Mouse (Mus musculus): Measurements from ENCODE around the gene Fastk.
A peak's percentile ranks its signal among the peaks of the same experiment; 100 is the strongest.

The Fastk gene

DNA sequence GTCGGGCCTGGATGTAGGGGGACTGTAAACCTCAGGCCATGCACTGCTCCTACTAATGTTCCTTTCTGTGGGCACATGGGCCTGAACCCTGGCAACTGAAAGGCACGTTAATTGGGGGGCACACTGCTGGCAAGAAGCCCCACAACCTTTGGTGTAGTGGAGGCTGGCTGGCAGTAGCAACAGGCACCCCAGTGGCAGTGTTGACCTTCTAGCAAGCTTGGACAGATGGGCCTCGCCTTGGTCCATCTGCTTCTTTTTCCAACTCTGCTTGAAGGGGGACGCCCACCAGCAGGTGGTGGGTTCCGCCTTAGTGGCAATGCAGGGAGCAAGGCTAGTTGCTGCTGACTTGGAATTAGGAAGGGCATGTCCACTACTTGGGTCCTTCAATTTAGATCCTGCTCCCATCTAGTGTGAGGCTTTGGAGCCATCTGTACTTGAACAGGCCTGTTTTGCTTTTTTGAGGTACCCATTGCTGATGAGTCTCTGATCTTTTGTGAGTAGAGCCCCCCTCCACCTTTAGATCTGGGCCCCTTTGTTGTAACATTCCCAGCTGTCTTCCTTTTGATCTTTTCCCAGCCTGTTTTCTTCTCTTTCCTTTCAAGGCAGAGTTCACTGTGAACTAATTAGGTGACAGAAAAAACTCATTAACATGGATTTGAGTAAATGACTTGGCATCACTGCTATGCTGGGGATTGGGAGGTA is 8.3 kb upstream of the Fastk start:
- ATAC-seq (ENCODE audit: insufficient number of reproducible peaks, low FRiP score, low TSS enrichment) = peak; percentile 18; the same call in 1 of the 2 replicates

DNA sequence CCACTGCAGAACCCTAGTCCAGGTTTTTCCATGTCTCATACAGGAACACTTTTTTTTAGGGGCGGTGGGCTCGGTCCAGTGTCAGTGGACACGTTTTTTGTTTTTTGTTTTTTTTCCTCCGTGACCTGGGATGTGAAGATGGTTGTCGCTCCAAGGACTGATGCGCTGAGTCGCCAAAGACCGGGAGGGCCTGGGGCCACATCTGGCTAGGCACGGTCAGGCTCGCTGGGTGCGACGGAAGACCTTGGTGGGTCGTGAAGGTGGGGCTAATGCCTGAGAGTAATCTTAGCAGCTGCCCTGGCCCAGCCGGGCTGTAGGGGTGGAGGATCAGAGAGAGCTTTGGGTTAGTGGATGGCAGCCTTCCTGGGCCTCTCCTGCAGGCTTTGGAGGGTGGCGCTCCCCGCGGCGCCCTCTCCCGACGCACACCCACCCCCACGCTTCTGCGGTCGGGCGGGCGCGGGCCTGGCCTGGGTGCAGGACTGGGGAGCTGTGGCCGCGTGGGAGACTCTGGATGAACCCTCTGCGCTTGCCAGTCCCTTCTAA is 7.7 kb upstream of the Fastk start:
- 0 out of 2 replicates have a peak, but pooled peaks have one; percentile 6 for ATAC-seq (ENCODE audit: insufficient number of reproducible peaks, low FRiP score, low TSS enrichment)

DNA sequence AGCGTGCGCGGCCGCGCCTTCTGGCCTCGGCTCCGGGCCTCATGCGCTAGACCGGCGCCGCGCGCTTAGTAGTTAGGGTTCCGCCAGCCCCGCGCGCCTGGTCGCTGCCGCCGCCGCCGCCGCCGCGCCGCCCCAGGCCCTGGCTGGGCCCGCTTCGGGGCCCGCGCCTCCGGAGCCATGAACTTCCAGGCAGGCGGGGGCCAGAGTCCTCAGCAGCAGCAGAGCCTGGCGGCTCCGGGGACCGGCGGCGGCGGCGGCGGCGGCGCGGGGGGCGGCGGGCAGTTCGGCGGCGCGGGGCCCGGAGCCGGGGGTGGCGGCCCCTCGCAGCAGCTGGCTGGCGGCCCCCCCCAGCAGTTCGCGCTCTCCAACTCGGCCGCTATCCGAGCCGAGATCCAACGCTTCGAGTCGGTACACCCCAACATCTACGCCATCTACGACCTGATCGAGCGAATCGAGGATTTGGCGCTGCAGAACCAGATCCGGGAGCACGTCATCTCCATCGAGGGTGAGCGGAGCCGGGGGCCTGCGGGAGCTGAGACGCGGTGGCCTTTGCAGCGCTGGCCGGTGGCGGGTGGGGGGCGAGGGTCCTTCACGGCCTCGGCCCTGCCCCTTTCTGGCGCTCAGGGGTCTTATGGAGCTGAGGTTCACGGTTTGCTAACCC is 7.1 kb upstream of the Fastk start, which contains the start of gene Agap3:
Gene Agap3, plus strand, starts transcription at position 148 of the 661 bp plus-strand sequence.
- ATAC-seq (ENCODE audit: insufficient number of reproducible peaks, low FRiP score, low TSS enrichment) = peak; percentile 6; the same call in 1 of the 2 replicates

DNA sequence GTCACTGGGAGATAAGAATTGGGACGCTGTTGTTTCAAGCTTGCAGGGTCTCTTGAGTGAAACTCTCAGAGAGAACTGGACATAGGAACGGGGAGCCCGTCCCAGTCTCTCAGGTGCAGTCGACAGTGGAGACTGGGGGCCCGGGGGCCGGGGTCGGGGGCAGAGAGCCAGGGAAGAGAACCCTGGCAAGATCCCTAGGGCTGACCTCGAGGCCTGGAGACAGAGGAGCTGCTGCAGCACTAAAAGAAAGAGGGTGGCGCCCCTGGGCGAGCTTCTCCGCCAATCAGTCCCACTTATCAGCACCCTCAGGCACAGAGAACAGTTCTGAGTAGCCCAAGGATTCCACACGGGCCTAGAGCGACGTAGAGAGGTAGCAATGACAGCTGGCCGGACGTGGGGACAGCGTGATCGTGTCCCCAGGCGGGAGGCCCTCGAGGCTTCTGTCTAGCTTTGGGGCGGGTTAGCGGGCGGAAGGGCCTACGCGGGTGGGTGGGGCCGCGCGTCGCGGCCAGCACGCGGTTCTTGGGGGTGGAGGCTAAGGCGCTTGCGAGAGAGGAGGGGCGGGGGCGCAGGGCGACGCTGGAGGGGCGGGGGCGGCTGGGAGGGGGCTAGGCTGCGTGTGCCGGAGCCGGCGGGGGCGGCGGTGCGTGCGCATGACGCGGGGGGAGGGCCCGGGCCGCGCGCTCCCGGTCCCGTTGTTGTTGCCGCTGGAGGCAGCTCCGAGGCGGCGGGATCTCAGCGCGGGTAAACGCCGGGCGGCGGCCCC is 6.4 kb upstream of the Fastk start:
- peak; percentile 62 for ATAC-seq (ENCODE audit: insufficient number of reproducible peaks, low FRiP score, low TSS enrichment)

- peak; percentile 46 for ATAC-seq (ENCODE audit: insufficient number of reproducible peaks, low FRiP score, low TSS enrichment)
Observed at GRCm38 (mm10) chr5:24447624-24448298, 2.7 kb upstream of the Fastk start, which contains the start of gene Tmub1. Gene Tmub1 (minus strand): TSS chr5:24447854.

DNA sequence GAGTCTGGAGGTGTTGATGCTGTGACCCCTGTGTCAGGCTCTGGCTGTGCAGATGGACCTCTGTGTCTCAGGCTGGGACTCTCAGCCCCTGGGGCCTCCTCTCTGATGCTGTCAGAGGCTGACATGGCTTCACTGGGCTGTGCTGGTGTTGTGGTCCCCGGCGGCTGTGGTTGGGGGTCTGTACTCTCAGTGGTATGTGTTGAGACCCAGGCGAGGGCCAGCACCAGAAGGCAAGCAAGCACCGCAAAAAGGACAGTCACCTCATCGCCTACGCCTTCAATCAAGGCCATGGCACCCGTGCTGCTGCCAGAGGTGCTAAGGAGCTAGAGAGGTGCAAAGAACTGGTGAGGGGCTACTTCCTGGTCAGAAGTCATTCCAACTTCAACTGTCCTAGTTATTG is 1.5 kb upstream of the Fastk start:
- ATAC-seq (ENCODE audit: insufficient number of reproducible peaks, low FRiP score, low TSS enrichment) = no peak

GRCm38 (mm10) chr5:24445428-24446080 is 467 bp upstream of the Fastk start:
- ATAC-seq (ENCODE audit: insufficient number of reproducible peaks, low FRiP score, low TSS enrichment) = no peak

DNA sequence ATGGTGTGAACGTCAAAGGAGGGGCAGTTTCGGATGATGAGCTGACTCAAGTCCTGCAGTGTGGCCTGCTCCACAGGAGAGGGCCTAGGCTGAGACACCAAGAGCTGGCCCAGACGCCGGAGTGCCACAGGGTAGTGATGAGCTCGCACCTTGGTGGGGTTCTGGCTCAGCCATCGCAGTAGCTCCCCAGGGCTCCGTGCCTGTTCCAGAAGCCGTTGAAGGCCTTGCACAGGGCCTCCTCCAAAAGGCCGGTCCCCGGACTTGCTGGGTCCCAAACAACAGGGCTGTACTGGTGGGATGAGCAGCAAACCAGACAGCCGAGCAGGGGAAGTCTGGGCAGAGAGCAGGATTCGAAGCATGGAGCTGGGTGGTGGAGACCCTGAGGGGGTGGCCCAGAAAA is 1.2 kb downstream of the Fastk start:
- no peak for ATAC-seq (ENCODE audit: insufficient number of reproducible peaks, low FRiP score, low TSS enrichment)

DNA sequence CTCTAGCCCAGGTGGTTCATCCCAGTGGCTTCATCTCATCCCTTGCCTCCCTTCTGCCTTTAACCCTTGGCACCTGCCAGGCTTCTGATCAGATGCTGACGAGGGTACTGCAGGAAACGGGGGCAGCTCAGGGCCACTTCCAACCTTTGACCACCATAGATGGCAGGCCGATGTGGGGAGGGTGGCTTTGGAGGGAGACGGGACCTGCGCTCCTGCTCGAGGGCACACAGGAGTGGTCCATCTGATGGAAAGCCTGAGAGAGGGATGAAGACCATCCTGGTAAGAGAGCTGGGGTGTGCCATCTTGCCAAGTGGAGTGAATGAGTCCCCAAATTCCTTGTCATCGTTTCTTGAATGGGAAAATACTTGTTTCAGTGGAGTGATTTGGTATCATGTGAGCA is 1.9 kb downstream of the Fastk start:
- ATAC-seq (ENCODE audit: insufficient number of reproducible peaks, low FRiP score, low TSS enrichment) = no peak

DNA sequence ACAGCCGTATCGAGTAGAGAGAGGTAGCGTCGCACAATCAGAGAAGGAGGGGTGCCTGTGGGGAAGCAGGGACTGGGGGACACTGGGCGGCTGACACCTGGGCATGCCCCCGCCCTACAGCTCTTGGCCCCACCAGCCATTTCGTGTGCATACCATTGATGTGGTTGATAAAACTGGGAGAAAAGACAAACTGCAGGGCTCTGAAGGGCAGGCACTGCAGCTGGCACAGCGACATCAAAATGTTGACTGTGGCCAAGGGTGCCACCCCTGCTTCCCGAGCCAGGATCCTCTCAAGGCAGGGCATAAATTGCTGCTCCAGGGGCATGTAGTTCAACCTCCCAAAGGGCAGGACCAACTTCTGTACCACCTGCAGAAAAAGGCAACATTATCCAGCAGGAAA is 3.1 kb downstream of the Fastk start:
- no peak for ATAC-seq (ENCODE audit: insufficient number of reproducible peaks, low FRiP score, low TSS enrichment)

- no peak for ATAC-seq (ENCODE audit: insufficient number of reproducible peaks, low FRiP score, low TSS enrichment)
Observed at GRCm38 (mm10) chr5:24441187-24441586, 3.9 kb downstream of the Fastk start.

DNA sequence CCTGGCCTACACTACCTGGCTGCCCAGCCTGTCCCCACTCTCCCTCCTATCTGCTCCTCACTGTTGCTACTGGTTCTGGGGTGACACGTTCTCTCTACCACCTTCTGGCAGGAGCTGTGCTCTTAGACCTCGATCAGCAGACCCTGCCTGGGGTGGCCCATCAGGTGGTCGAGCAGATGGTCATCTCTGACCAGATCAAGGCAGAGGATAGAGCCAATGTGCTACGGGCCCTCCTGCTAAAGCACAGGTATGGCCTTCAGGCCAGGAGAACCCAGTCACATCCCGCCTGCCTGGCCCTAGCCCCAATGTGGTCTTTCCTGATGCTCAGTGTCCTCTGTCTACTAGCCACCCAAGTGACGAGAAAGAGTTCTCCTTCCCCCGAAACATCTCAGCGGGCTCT is 11.1 kb downstream of the Fastk start:
- no peak for ATAC-seq (ENCODE audit: insufficient number of reproducible peaks, low FRiP score, low TSS enrichment)

- no peak for ATAC-seq (ENCODE audit: insufficient number of reproducible peaks, low FRiP score, low TSS enrichment)
Observed at GRCm38 (mm10) chr5:24428596-24428995, 16.5 kb downstream of the Fastk start.

DNA sequence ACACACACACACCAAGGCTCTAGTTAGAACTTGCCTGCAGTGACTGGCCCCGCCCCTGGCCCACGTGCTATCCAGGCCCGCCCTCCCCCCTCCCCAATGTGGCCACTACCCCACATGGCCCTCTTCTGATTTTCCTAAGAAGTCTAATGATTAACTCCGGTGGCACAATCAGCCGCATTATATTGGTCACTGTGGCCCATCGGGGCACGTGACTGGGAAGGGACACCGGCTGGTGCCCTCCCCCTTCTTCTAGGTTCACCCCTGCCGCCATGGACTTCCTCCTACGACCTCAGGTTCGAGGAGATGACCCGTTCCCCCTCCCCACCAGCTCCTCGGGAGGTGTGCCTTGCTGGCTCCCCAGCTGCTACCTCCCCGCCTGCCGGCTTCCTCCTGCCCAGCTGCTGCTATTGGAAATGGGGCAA is 17.1 kb downstream of the Fastk start:
- ATAC-seq (ENCODE audit: insufficient number of reproducible peaks, low FRiP score, low TSS enrichment) = no peak

DNA sequence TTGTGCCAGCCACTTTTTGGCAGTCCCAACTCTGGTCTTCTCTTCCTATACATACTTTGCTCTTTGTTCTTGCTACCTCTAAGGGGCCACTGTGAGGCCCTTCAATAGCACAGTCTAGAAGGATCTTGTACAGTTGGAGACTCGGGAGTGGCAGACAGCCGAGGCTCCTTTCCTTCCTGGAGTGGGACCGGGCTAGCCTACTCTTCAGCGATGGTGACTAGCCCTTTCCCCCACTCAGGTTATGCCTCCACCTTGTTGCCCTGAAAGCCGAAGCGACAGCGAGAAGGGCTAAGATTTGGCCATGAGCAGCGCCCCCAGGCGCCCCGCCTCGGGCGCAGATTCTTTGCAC is 17.8 kb downstream of the Fastk start:
- ATAC-seq (ENCODE audit: insufficient number of reproducible peaks, low FRiP score, low TSS enrichment) = no peak

GRCm38 (mm10) chr5:24426556-24427284 is 18.4 kb downstream of the Fastk start:
- no peak for ATAC-seq (ENCODE audit: insufficient number of reproducible peaks, low FRiP score, low TSS enrichment)

- ATAC-seq (ENCODE audit: insufficient number of reproducible peaks, low FRiP score, low TSS enrichment) = no peak
Observed at GRCm38 (mm10) chr5:24426037-24426432, 19.1 kb downstream of the Fastk start.

DNA sequence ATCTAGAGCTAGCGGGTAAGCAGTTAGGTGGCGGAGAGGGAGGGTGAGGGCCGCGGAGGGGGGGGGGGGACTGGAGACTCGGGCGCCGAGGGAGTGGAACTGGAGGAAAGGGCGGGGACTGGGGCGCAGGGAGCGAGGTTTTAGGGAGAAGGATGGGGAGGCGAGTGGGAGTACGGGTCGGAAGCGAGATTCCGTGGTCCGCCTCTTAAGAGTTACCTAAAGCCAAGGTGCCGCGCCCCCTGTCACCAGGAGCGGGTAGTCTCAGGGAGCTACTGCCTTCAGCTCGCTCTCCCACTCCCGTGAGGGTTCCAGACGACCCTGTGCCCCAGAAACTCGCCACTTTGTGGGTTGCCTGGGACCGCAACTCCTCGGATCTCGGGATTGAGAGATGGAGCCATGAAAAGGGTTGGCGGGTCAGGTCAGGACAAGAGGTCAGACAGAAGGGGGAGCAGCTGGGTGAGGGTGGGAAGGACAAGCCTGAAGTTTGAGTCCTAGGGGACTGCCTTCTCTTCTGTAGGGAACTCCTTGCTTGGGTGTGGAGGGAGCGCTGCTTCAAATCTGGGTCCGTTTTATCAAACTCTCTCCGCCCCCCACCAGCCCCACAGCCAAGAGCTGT is 19.6 kb downstream of the Fastk start:
- no peak for ATAC-seq (ENCODE audit: insufficient number of reproducible peaks, low FRiP score, low TSS enrichment)
